Mouse (Mus musculus) myocyte (in vitro differentiated cells): ENCODE measurements around the gene Galnt7.

Experiments
- E2F4 ChIP-seq: IDR thresholded peaks from one replicate; pipeline ENCODE4 v1.6.1; 2011; ENCODE audit warnings: mild to moderate bottlenecking, control low read depth, moderate library complexity; ENCODE audit not compliant: insufficient read depth
- MAX ChIP-seq: IDR thresholded peaks from one replicate; pipeline ENCODE4 v1.6.1; 2011; ENCODE audit warnings: low read depth, mild to moderate bottlenecking, control low read depth
- MYOG ChIP-seq, 3 experiments: IDR thresholded peaks; one replicate each; pipeline ENCODE4 v1.6.1; 2011; ENCODE audit warnings: control low read depth in 2 of 3, low read depth in 2 of 3, mild to moderate bottlenecking in 2 of 3; ENCODE audit not compliant: insufficient read length in 2 of 3, control insufficient read depth in 1 of 3, insufficient read depth in 1 of 3
- POLR2A ChIP-seq: IDR thresholded peaks from one replicate; pipeline ENCODE4 v1.6.1; 2011; ENCODE audit warnings: low read depth, mild to moderate bottlenecking, control low read depth, moderate library complexity; ENCODE audit not compliant: insufficient read length
- POLR2AphosphoS2 ChIP-seq: IDR thresholded peaks from one replicate; pipeline ENCODE4 v1.6.1; 2011; ENCODE audit warnings: low read depth, control low read depth; ENCODE audit not compliant: insufficient read length
- REST ChIP-seq: IDR thresholded peaks from one replicate; pipeline ENCODE4 v1.6.1; 2011; ENCODE audit warnings: mild to moderate bottlenecking, control low read depth, moderate library complexity; ENCODE audit not compliant: insufficient read depth, insufficient read length
- TCF12 ChIP-seq: IDR thresholded peaks from one replicate; pipeline ENCODE4 v1.6.1; 2011; ENCODE audit warnings: mild to moderate bottlenecking, control low read depth; ENCODE audit not compliant: poor library complexity, insufficient read depth, severe bottlenecking
- TCF3 ChIP-seq: IDR thresholded peaks from one replicate; pipeline ENCODE4 v1.6.1; 2011; ENCODE audit warnings: low read depth, control low read depth; ENCODE audit not compliant: insufficient read length
- USF1 ChIP-seq: IDR thresholded peaks from one replicate; pipeline ENCODE4 v1.6.1; 2011; ENCODE audit warnings: low read depth, mild to moderate bottlenecking, control low read depth, moderate library complexity

DNA sequence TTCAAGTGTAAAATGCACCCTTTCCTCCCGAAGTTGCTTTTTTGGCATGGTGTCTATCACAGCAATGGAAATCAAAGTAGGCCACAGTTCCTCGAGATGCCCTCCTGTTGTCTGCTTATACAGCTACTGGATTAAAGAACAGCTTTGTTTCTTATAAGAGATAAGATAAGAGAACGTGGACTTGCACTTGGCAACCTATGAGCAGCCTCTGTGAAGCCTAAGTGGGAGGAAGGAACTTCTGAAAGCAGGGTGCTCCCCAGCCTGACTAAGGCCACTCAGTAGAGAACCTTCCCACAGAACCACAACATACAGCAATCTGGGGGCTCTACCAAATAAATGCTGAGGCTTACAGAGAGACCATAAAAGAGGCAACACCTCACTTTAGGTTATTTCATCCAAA, 5.3 kb downstream of the Galnt7 start:
- TF ChIP-seq POLR2A (no peak), E2F4 (no peak), USF1 (no peak), REST (no peak), POLR2AphosphoS2 (no peak), MAX (no peak), TCF12 (no peak), MYOG (IDR thresholded peaks at IDR 0.05; ENCODE audit: control insufficient read depth in 1 of 3, insufficient read depth in 1 of 3, insufficient read length in 2 of 3, low read depth in 2 of 3) (no peak), TCF3 (no peak)
